Mouse (Mus musculus): ENCODE data around the gene Peak1.

Peak1 gene

GRCm38 (mm10) chr9:56244336-56244735 is 173.5 kb downstream of the Peak1 start:
- DNase-seq, result no peak

GRCm38 (mm10) chr9:56243885-56244284 is 174.0 kb downstream of the Peak1 start:
- no peak for DNase-seq

GRCm38 (mm10) chr9:56242686-56243085 is 175.2 kb downstream of the Peak1 start:
- DNase-seq, result no peak

- no peak for DNase-seq
Observed at GRCm38 (mm10) chr9:56241076-56241475, 176.8 kb downstream of the Peak1 start.

- DNase-seq, result no peak
Observed at GRCm38 (mm10) chr9:56235871-56236298, 182.0 kb downstream of the Peak1 start.

- no peak for DNase-seq
Observed at GRCm38 (mm10) chr9:56235281-56235680, 182.6 kb downstream of the Peak1 start.

GRCm38 (mm10) chr9:56234561-56234960 is 183.3 kb downstream of the Peak1 start:
- no peak for DNase-seq

GRCm38 (mm10) chr9:56233316-56233715 is 184.6 kb downstream of the Peak1 start:
- no peak for DNase-seq

- DNase-seq, result no peak
Observed at GRCm38 (mm10) chr9:56230906-56231305, 187.0 kb downstream of the Peak1 start.

- DNase-seq, result no peak
Observed at GRCm38 (mm10) chr9:56227626-56228025, 190.2 kb downstream of the Peak1 start.

- peak; percentile 68 for DNase-seq
Observed at GRCm38 (mm10) chr9:56223429-56224051, 194.3 kb downstream of the Peak1 start.

GRCm38 (mm10) chr9:56218860-56219259 is 199.0 kb downstream of the Peak1 start:
- DNase-seq, result no peak

- no peak for DNase-seq
Observed at GRCm38 (mm10) chr9:56218043-56218442, 199.8 kb downstream of the Peak1 start.

GRCm38 (mm10) chr9:56217386-56217785 is 200.5 kb downstream of the Peak1 start:
- DNase-seq, result no peak

GRCm38 (mm10) chr9:56213451-56214291 is 204.2 kb downstream of the Peak1 start:
- DNase-seq, result peak; percentile 45

- no peak for DNase-seq
Observed at GRCm38 (mm10) chr9:56208817-56209216, 209.1 kb downstream of the Peak1 start.

GRCm38 (mm10) chr9:56207516-56207915 is 210.4 kb downstream of the Peak1 start:
- DNase-seq, result no peak

GRCm38 (mm10) chr9:56207083-56207482 is 210.8 kb downstream of the Peak1 start:
- DNase-seq, result no peak

- no peak for DNase-seq
Observed at GRCm38 (mm10) chr9:56205336-56205735, 212.5 kb downstream of the Peak1 start.

- no peak for DNase-seq
Observed at GRCm38 (mm10) chr9:56204316-56204715, 213.6 kb downstream of the Peak1 start.

GRCm38 (mm10) chr9:56200645-56201314 is 217.1 kb downstream of the Peak1 start:
- DNase-seq, result peak; percentile 96

GRCm38 (mm10) chr9:56200200-56200599 is 217.7 kb downstream of the Peak1 start:
- no peak for DNase-seq

GRCm38 (mm10) chr9:56196921-56197320 is 220.9 kb downstream of the Peak1 start:
- DNase-seq, result no peak

GRCm38 (mm10) chr9:56195193-56195592 is 222.7 kb downstream of the Peak1 start:
- no peak for DNase-seq

Data from thymus, postnatal 4 days (tissue).